Mouse (Mus musculus) heart, postnatal 0 days (tissue): ENCODE results near the gene C1galt1.

Experiments
- CTCF ChIP-seq: IDR thresholded peaks from 2 replicates; pipeline ENCODE4 v1.5.1; 2016; ENCODE audit warnings: antibody characterized with exemption, control low read depth, low read depth
- EP300 ChIP-seq: IDR thresholded peaks from 2 replicates; pipeline ENCODE4 v1.6.1; 2016; ENCODE audit warnings: antibody characterized with exemption, low read depth

- TF ChIP-seq CTCF = no peak
- TF ChIP-seq EP300 = no peak
Measured at GRCm38 (mm10) chr6:7851036-7851435, 6.4 kb downstream of the C1galt1 start.
